Mouse (Mus musculus) left cerebral cortex, postnatal 25 days (tissue): ENCODE data around the gene Hoxd13. TPM values are rescaled to one million over a fixed set of nuclear protein-coding genes. Genes with fewer than 3 reads are reported as not detected.

Experiments used
- DNase-seq, 2 experiments: peaks; one replicate each; pipeline ENCODE4 v3.0.0; 2022; ENCODE audit warnings: low spot score in 2 of 2, mixed read lengths in 1 of 2
- intact Hi-C: fragments of 180-260 bp; cut with DNase I; formaldehyde crosslinking; loops from one replicate; pipeline ENCODE4 v1.15.1; 2025
- total RNA-seq, 2 experiments: library from RNA; stranded (reverse); gene quantifications; 2 replicates each; pipeline ENCODE4 v1.2.3; 2021

The Hoxd13 gene
- not detected for total RNA-seq

DNA sequence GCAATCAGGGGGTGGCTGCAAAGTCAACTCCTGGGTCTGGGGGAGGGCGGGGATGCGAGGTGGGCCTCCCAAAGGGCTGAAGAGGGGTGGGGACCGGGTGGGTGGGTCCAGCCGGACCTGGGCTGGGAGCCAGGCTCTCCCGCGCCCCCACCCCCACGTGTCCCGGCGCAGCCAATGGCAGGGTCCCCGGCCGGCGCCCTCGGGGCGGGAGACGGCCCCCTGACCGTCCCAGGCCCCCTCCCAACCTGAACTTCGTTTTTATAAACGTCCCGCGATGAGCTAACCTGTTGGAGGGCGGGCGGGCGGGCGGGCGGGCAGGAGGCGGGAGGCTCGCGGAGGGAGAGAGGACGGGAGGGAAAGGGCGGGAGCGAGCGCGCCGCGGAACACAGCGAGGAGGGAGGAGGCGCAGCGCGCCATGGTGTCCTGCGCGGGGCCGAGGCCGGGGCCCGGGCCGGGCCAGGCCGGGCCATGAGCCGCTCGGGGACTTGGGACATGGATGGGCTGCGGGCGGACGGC is at the start of gene Hoxd13:
Gene Hoxd13, plus strand, starts transcription at position 469 of the 516 bp plus-strand sequence.
- no peak for DNase-seq
- intact Hi-C loops, result loop anchor here (10.0 kb wide), 1 partner anchor 893 kb away; the partner anchor contains the start of gene Chn1

DNA sequence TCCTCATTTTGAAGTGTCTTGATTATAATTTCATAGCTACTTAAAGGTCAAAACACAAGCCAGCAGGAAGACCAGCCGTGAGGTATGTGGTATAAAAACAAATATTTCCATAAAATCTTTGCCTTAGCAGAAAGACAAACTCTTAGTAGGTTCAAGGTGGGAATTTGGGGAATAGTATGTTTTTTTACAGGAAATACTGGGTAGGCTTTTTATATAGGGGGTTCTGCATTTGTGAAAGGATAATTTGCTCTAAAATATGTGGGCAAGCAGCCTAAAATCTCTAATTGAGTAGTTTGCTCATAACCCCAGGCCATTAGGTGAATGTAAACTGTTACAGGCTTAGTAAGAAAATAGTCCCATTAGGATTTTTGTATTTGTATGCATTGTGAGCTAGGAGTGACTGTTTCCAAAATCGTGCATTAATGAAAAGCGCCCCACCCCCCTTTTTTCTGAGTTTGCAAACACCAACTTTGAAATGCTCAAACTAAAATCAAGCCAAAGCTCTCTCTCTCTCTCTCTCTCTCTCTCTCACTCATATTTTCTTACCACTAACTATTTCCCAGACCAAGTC is 48.3 kb upstream of the Hoxd13 start:
- DNase-seq, result no peak
- intact Hi-C loops, result no loop called here

DNA sequence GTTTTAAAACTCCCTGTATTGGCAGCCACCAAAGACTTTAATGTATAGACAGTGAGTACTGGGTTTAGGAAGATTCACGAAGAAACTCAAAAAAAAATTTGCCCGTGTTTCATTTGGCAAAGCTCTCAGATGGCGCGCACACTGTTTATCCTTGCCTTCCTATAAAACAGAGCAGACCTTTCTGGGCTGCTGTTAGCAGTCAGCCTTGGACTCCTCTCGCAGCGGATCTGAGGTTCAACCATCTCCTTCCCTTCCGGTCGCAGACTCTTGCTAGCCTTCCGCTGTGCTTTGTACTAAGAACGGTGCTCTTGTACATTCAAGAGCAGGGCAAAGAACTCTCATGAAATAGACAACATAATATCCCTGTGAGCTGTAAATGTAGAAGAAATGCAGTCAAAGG is 47.7 kb upstream of the Hoxd13 start:
- no peak for DNase-seq
- intact Hi-C loops, result no loop called here

DNA sequence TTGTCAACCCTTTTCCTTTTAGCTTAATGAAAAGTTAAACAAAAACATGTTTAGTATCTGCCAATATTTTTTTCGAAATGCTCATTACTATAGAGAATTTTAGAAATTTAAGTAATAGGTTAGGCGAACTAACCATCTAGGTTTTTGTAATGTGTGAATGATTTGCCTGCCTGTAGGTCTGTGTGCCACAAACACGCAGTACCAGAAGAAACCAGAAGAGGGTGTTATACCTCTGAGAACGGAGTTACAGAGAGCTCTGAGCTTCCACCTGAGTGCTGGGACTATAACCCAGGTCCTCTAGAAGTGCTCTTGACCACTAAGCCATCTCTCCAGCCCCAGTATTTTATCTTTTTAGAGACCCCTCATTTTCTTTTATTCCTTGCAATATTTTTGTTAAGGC is 32.7 kb upstream of the Hoxd13 start:
- intact Hi-C loops, result no loop called here
- DNase-seq, result no peak

DNA sequence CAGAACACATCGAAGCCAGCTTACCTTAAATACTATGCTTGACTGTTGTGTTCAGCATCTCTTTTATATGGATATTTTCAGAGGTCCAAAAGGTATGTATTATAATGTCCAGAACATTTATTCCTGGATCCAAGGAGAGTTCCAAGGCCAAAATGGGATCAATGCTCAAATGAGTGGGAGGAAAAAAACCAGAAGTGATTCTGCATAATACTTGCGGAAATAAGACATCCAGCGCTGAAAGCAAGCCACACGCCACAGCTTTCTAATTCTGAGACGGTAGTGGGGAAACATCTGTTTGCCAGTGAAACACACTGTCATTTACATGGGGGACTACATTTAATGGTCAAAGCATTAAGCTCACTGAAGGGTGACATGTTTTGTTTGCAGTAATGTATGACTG is 25.7 kb upstream of the Hoxd13 start:
- DNase-seq, result no peak
- intact Hi-C loops, result no loop called here

DNA sequence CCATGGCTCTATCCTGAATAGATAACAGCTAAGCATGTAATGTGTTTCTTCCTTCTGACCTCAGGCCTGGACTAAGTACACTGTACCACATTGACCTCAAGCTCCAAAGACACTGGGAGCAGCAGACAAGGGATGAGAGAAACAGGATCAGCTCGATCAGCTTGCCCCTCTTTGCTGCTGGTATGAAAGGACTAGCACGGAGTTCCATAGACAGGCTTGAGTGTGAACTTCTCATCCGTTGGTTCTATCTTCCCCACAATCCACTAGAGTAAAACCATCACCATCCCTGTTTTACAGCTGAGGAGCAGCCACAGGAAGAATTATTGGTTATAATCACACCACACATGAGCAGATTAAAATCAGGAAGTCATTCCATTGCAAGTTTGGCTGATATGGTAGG is 22.5 kb upstream of the Hoxd13 start:
- intact Hi-C loops, result no loop called here
- DNase-seq, result no peak

DNA sequence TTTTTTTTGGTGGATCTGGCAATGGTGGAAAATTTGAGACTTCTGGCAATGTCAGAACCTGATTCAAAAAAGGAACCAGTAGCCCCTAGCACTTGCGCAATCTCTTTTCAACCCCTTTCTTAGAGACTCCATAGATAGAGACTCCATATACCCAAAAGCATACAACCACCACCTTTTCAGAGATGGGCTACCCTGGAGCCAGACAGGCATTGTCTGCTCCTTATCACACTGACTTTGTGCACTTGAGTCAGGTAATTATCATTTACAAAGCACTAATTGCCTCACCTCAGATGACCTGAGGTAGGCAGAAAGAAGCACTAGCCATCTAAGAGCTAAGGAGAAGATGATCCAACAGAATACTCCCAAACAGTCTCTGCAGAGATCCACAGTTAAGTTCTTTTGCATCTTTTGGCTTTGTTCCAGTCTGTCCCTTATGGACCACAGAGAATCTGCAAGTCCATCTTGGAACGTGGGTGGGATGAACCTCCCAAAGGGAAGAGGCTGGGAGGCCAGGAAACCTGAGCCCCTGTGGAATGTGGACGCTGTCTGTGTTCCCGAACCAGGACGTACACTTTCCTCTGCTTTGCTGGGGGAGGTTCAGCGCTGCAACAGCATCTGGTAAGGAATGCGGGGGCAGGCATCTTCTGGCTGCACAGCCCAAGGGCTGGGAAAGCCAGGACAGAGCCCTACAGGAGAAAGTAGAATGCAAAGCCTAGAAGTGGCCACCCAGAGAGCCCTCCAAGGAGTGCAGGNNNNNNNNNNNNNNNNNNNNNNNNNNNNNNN is 20.8 kb upstream of the Hoxd13 start:
- no peak for DNase-seq
- intact Hi-C loops, result no loop called here

DNA sequence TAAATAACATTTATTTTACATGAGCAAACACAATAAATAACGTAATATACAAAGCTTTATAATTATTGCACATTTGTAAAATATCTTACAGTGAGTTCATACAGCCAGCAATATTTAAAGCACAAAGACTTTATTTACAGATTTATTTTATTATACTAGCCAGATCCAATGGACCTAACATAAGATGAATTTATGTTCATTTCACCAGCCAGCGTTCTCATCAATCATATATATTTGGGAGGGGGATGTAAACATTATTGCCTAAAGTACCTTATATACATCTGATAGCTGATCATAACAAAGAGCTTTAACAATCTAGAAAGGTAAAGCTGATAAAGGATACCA is 15.1 kb upstream of the Hoxd13 start:
- DNase-seq, result no peak
- intact Hi-C loops, result loop anchor here (5.0 kb wide), 1 partner anchor 94 kb away; no protein-coding TSS in a partner anchor

DNA sequence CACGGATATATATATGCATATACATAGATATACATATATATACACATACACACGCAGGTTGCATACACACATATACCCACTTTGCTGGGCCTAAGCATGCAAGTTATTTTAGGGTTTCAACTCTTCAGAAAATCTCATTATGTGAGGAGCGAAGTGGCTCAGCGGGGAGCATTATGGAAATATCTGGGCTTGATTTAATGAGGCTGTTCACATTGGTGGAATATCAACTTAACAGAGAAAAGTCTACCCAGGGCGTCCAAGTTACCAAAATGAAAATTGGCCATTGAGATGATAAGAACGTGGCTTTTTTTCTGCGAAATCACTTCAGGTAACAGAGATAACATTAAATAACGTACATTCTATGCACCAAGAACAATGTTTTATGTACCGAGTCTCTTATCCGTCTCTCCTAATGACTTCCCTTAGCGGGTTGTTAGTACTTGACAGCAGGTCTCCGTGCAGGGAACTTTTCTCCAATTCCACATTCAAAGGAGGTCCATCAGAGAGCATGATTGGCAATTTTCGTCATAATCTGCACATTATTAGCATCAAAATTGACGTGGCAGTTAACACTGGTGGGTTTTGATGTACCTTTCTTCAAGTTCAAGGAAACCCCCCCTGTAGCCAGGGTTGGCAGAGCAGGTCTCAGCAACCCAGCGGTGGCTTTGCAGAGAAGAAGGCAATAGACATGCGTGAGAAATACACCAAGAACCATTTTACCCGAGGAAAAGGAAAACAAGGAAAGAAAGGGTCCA is 14.2 kb upstream of the Hoxd13 start:
- DNase-seq, result no peak
- intact Hi-C loops, result loop anchor here (2.0 to 5.0 kb wide), 2 partner anchors 93 to 353 kb away; no protein-coding TSS in a partner anchor

DNA sequence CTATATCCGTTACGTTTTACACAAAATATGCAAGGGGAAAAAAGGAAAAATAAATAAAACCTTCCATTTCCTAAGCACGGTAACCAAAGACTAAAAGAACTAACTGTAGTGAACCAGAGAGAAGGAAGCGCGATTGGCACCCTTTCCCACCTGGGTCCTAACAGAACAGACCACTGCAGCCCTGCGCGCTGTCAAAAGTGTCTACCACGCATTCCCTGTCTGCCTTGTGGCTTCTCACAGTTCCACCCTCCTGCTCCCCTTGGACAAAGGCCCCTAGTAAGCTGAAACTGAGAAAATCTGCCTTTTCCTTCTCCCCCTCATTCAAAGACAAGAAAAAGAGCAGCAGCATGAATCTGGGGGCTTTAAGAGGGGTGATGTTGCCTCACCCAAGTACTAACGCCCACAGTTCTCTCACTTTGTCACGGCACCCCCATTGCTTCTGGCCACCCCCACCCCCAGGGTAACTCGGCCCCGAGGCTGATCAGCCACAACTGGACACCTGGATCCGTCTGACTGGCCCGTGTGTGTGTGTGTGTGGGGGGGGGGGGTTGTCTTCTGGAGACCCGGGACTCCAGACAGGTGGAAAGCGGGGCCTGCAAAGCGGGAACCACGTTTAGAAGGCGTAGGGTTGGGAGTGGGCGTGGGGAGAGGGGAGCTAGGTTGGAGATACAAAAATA is 13.2 kb upstream of the Hoxd13 start:
- intact Hi-C loops, result loop anchor here (2.0 to 5.0 kb wide), 3 partner anchors 47 to 354 kb away; partner anchors contain the start of gene Hoxd8
- DNase-seq, result no peak

DNA sequence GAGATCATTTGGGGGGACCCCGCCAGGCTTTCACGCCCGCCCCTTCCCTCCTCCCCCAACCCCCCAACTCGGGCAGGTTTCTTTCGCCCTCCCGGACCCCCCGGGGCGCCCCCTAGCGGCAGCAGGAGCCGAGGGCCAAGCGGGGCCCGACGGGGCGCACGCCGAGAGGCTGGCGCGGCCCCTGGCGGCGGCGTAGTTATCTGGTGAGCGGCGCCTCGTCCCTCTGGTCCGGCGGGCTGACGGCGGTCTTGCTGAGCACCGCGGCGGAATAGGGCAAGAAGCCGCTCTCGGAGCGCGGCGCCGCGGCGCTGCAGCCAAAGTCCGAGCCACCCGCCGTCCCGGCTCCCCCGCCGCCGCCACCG is 12.7 kb upstream of the Hoxd13 start:
- DNase-seq, result no peak
- intact Hi-C loops, result loop anchor here (2.0 to 5.0 kb wide), 2 partner anchors 47 to 355 kb away; partner anchors contain the start of gene Hoxd8

DNA sequence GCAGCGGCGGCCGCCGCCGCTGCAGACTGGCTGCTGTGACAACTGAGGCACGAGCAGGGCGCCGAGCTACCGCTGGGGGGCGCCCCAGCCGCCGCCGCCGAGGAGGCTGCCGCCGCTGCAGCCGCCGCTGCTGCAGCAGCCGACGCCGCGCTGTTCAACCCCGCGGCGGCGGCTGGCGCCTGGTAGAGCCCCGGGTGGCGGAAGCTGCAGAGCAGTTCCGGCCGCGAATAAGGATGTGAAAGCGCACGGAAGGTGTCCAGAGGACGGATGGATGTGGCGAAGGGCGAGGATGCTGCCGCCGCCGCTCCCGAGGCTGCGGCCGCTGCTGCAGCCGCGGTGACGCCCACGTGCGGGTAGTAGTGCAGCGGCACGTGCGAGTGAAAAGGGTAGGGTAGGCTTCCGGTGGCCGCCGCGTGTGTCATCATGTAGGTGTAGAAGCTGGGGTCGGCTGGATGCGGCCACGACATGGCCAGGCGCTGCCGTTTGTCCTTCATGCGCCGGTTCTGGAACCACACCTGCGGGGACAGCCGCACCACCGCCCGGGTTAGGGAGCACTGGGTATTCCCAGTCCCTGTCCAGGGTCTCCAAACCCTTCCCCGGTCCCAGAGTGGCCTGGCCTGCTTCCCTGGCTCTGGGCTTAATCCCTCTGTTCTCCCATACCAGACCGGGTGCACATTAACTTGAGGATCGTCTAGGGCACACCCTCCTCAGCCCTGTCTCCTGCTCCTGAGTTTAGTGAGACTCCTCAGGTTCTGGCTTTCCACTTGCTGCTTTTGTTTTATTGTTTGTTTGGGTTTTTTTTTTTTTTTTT is 12.1 kb upstream of the Hoxd13 start:
- no peak for DNase-seq
- intact Hi-C loops, result loop anchor here (2.0 to 5.0 kb wide), 2 partner anchors 46 to 355 kb away; partner anchors contain the start of gene Hoxd8

DNA sequence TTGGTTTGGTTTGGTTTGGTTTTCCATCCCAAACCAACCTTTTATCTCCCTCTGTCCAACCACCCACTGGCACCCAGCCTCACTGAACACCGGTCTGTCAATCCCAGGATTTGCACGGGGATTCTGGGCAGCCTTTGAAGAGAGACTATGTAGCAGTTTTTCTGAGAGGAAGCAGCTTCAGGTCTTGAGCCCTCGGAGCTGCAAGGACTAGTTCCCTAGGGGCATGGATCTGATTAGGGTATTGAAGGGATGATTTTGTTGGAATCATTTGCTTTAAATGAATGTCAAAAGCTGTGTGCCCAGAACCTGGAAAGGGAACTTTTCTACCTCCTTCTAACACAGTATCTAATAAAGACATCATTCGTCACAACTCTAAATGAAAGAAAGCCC is 11.5 kb upstream of the Hoxd13 start:
- intact Hi-C loops, result loop anchor here (5.0 kb wide), 1 partner anchor 46 kb away; the partner anchor contains the start of gene Hoxd8
- DNase-seq, result no peak

DNA sequence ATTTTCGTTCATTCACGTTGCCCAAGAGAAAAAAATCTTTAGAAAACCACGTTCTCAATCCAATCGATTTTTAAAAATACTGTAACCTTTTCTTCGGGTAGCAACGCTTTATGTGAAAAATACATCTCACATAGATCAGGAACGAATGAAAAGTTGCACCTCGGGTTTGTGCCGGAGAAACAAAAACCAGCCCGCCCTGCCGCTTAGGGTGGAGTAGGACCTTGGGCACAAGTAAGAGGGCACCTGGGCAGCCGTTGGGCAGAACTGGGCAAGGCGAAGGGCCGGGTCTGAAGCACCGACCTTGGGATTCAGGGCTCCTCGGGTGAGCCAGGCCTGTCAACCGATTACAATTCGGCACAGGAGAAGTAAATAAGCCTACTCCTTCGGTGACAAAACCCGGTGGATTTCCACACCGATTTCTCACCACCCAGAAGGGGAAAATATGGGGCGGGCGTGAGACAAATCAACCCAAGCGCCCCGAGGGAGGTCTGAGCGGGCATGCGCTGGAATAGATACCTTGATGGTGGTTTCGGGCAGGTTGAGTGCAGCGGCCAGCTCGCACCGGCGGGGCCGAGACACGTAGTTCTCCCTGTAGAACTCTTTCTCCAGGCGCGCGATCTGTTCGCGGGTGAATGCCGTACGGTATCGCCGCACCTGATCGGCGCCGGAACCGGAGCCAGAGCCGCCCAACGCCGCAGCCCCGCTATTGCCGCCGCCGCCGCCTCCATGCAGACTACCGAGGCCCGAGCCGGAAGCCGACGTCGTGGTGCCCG is 10.7 kb upstream of the Hoxd13 start:
- no peak for DNase-seq
- intact Hi-C loops, result loop anchor here (5.0 kb wide), 1 partner anchor 45 kb away; the partner anchor contains the start of gene Hoxd8

DNA sequence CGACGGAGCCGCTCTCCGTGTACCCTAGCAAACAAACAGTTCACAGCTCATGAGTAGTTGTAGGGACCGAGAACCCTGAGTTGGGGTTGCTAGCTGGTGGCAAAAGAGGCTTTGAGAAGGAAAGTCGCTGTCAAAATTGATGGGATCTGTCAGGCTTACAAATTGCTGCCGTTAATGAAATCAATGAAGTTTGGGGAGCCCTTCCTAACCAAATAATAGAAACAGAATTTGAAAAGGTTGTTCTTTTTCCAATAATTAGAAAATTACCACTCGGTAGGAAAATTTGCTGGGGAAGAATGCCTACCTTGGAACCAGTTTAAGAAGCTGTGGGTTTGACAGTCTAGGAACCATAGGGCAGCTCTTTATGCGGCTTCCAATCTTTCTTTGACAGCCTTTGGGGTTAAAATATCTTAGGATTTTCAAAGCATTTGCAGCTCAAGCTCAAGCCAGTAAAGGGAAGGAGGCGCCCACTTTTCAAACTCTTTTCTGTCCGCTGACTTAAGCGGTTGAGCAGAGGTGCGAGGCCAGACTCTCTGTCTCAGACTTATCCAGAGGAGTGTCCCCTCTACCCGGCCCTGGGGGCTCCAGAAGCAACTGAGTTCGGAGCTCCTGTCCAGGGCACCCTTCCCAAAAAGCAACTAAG is 10.0 kb upstream of the Hoxd13 start:
- intact Hi-C loops, result loop anchor here (5.0 kb wide), 1 partner anchor 44 kb away; the partner anchor contains the start of gene Hoxd8

DNA sequence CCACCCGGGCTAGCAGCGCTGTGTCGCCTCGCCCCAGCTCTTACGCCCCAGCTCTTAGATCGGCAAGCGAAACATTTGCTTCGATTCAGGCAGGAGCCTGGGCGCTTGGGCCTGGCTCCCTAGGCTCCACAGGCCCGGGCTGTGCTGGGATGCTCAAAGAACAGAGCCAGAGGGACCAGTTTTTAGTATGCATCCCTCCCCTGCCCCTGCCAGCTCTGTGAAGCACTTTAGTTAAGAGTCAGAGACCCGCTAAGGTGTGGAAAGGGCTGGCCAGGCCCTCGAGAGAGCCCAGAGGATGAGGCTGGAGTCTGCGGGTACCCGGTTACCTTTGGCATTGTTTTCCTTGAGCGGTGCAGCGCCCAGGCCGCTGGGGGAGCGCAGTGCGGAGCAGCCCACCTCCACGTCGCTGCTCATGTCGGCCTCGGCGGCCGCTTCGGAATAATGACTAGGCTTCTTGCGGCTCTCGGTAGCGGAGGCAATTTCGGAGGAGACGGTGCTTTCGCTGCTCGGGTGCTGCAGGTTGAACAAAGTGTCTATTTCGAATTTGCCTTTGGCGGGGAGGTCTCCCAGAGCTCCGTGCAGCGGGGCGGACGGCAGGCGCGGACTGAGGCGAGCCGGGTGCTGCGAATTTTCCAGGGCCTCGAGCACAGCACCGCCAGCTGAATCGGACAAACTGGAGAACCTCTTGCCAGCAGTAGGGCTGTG is 9.3 kb upstream of the Hoxd13 start:
- DNase-seq, result no peak
- intact Hi-C loops, result loop anchor here (5.0 kb wide), 1 partner anchor 43 kb away; the partner anchor contains the start of gene Hoxd8

More for the DNA sequence above, 10.0 kb upstream of the Hoxd13 start:
- DNase-seq, result no peak
